Mouse (Mus musculus): ENCODE measurements around the gene Fbxl8.

GRCm38 (mm10) chr8:105297511-105298192 lies 33.2 kb downstream of the Fbxl8 start, which contains the start of gene E2f4:
- no peak for TF ChIP-seq TCF12 (IDR thresholded peaks at IDR 0.05; ENCODE audit: insufficient read depth, poor library complexity, severe bottlenecking)
- no peak for TF ChIP-seq MAX (IDR thresholded peaks at IDR 0.05; ENCODE audit: low read depth)
- peak; percentile 80 for TF ChIP-seq POLR2A (IDR thresholded peaks at IDR 0.05; ENCODE audit: insufficient read length, low read depth)
- TF ChIP-seq MYOG (IDR thresholded peaks at IDR 0.05; ENCODE audit: control insufficient read depth in 1 of 3, insufficient read depth in 1 of 3, insufficient read length in 2 of 3, low read depth in 2 of 3) = peak in 1 of 3 experiments; percentile 3
- TF ChIP-seq USF1 (IDR thresholded peaks at IDR 0.05; ENCODE audit: low read depth) = no peak
- TF ChIP-seq E2F4 (IDR thresholded peaks at IDR 0.05; ENCODE audit: insufficient read depth) = no peak
- no peak for TF ChIP-seq TCF3 (IDR thresholded peaks at IDR 0.05; ENCODE audit: insufficient read length, low read depth)
- peak; percentile 66 for TF ChIP-seq POLR2AphosphoS2 (IDR thresholded peaks at IDR 0.05; ENCODE audit: insufficient read length, low read depth)

Measured in myocyte (in vitro differentiated cells).